Mouse (Mus musculus) testis, adult 2 months (tissue): ENCODE results near the gene Flywch1.

Source experiments
- CTCF ChIP-seq: fragments of 200-500 bp; IDR thresholded peaks from 2 replicates; pipeline ENCODE4 v1.5.1; 2012; ENCODE audit warnings: low read depth, mild to moderate bottlenecking, inconsistent platforms, low read length, moderate library complexity; ENCODE audit not compliant: control insufficient read depth, insufficient read depth, insufficient replicate concordance
- POLR2A ChIP-seq: fragments of 200-500 bp; IDR thresholded peaks from 2 replicates; pipeline ENCODE4 v1.6.1; 2012; ENCODE audit warnings: low read depth, mild to moderate bottlenecking, inconsistent platforms, low read length, moderate library complexity; ENCODE audit not compliant: control insufficient read depth

DNA sequence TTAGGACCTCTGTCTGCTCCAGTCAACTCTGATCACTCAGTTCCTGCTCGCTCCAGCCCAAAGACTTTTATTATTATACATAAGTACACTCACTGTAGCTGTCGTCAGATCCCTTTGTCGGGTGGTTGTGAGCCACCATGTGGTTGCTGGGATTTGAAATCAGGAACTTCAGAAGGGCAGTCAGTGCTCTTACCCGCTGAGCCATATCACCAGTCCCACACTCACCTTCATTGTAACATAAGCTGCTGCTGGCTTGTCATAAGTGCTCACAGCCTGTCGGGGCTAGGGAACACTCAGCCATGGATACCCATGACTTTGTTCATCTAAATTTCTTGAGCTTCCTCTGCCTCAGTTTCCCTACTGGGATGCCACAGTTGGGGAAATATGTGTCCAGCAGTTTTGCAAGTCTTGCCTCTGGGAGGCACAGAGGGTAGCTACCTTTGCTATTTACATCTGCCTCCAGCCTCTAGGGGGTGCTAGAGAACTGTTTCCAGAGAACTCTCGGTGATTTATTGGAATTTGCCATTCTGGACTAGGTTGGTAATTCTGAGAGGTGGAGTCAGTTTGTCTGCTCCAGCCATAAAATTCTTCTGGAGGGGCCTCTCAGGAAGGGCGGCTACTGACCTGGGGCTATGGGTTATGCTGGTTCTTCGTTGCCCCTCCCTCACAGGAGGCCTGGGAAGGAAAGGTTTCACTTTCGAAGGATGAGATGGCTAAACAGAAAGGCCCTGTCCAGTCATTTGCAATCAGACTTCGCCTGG lies 22.6 kb downstream of the Flywch1 start:
- TF ChIP-seq CTCF = peak; percentile 18; the same call in 1 of the 2 replicates
- no peak for TF ChIP-seq POLR2A
